ENCODE assay signal across 27 mouse cellular contexts in the genomic region with DNA sequence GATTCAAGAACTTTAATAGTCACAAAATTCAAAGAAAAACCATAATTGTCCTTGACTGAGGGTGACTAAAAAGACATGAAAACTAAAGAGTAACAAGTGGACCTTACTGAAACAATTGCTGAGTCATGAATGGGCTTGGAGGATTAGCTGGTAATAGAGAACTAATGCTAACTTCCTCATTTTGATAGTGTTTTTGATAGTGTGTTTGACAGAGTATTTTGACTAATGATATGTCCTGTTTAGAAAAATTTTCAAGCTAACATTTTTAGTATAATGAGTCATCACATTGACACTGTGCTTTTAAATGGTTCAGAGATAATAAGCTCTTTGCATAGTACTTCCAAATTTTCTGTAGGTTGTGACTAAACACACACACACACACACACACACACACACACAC. TPM values are rescaled to one million over a fixed set of nuclear protein-coding genes. Genes with fewer than 3 reads are reported as not detected.
DNase-seq lines count a peak whose midpoint lies in the region; ATAC-seq and TF ChIP-seq lines count a peak whose summit lies in the region.
"Had no signal": no experiment of that assay in that cellular context is flagged by ENCODE, and none has a peak within 500 bp of the region (broad histone marks: within the 10 kb centered on the region; RNA-seq: fewer than 3 reads in every experiment).

No protein-coding gene starts in this region.

- H3K27ac ChIP-seq in MEL (ENCODE audit: control insufficient read depth, low read depth, low read length) = peak overlapping the region; percentile 95
- H3K27ac ChIP-seq in liver, postnatal 0 days (ENCODE audit: low read depth) = no peak overlapping the region
- H3K27ac ChIP-seq: embryonic facial prominence, embryonic 15.5 days; forebrain, embryonic 10.5 days; heart, adult 2 months; hindbrain, embryonic 12.5 days had no signal

- ATAC-seq in granulocyte monocyte progenitor cell, adult 5-6 weeks (replicated peaks; ENCODE audit: poor library complexity, severe bottlenecking) = peak; percentile 87
- ATAC-seq in liver, postnatal 0 days = no peak
- ATAC-seq: activated CD4-positive, CD25-positive, alpha-beta regulatory T cell, adult 4 months; forebrain, embryonic 14.5 days; hindbrain, embryonic 16.5 days; inflammation-experienced regulatory T-cells, adult 6 months; intestine, postnatal 0 days; Patski had no signal

- H3K36me3 ChIP-seq in MEL (ENCODE audit: control insufficient read depth in 1 of 2, insufficient read depth in 2 of 2, low read length in 2 of 2) = peaks cover 0 to 12% of the 10 kb centered on the region in 2 experiments; a peak in 2 of 4 replicates
- no peaks in the 10 kb centered on the region for H3K36me3 ChIP-seq in liver, postnatal 0 days (replicated peaks; ENCODE audit: insufficient read depth, low read length)
- H3K36me3 ChIP-seq: embryonic facial prominence, embryonic 15.5 days; forebrain, embryonic 10.5 days; heart, embryonic 12.5 days; hindbrain, embryonic 12.5 days had no signal

- no peak overlapping the region for H3K4me3 ChIP-seq in MEL (ENCODE audit: control insufficient read depth in 1 of 2, insufficient read depth in 1 of 2, low read depth in 2 of 2, low read length in 2 of 2)
- H3K4me3 ChIP-seq in liver, postnatal 0 days (ENCODE audit: low read depth, low read length) = no peak overlapping the region
- H3K4me3 ChIP-seq: embryonic facial prominence, embryonic 15.5 days; erythroblast, embryonic 14.5 days; forebrain, embryonic 10.5 days; heart, adult 2 months; heart, embryonic 12.5 days; hindbrain, embryonic 12.5 days had no signal

- TF ChIP-seq CTCF in MEL (IDR thresholded peaks at IDR 0.05 in 2 of 3, conservative IDR thresholded peaks at IDR 0.05 in 1 of 3; ENCODE audit: control insufficient read depth in 1 of 3, insufficient read depth in 1 of 3, low read depth in 2 of 3, low read length in 3 of 3, poor library complexity in 1 of 3, severe bottlenecking in 1 of 3) = no peak
- no peak for TF ChIP-seq CTCF in liver, postnatal 0 days (IDR thresholded peaks at IDR 0.05; ENCODE audit: low read depth)

- peak; percentile 52 to 77 for TF ChIP-seq EP300 in MEL (IDR thresholded peaks at IDR 0.05; ENCODE audit: low read depth in 1 of 2, low read length in 2 of 2)
- no peak for TF ChIP-seq EP300 in liver, postnatal 0 days (IDR thresholded peaks at IDR 0.05; ENCODE audit: low read depth)

- peaks cover 0 to 4% of the 10 kb centered on the region in 2 experiments; a peak in 3 of 4 replicates for H3K4me1 ChIP-seq in MEL (ENCODE audit: control insufficient read depth in 1 of 2, insufficient read depth in 2 of 2, low read length in 2 of 2)
- H3K4me1 ChIP-seq in liver, postnatal 0 days (ENCODE audit: insufficient read depth) = 0 out of 2 replicates have a peak, but pooled peaks cover 5% of the 10 kb centered on the region
- H3K4me1 ChIP-seq: embryonic facial prominence, embryonic 15.5 days; forebrain, embryonic 10.5 days; heart, embryonic 12.5 days; hindbrain, embryonic 12.5 days had no signal

- peak overlapping the region; percentile 14; the same call in 1 of the 2 replicates for H3K9ac ChIP-seq in MEL (ENCODE audit: control insufficient read depth, low read depth, low read length, poor library complexity, severe bottlenecking)
- H3K9ac ChIP-seq in liver, postnatal 0 days (replicated peaks) = no peak overlapping the region
- H3K9ac ChIP-seq: embryonic facial prominence, embryonic 15.5 days; heart, embryonic 12.5 days; hindbrain, embryonic 12.5 days had no signal

- H3K4me2 ChIP-seq in liver, postnatal 0 days (ENCODE audit: low read depth, low read length) = no peak overlapping the region
- H3K4me2 ChIP-seq: embryonic facial prominence, embryonic 15.5 days; heart, embryonic 12.5 days; hindbrain, embryonic 12.5 days had no signal

- TF ChIP-seq RAD21 in MEL (IDR thresholded peaks at IDR 0.05; ENCODE audit: low read depth, low read length) = no peak

- TF ChIP-seq POLR2A in MEL (IDR thresholded peaks at IDR 0.05; ENCODE audit: control insufficient read depth in 1 of 2, insufficient read depth in 1 of 2, low read depth in 1 of 2, low read length in 2 of 2, poor library complexity in 1 of 2) = no peak

- H3K9me3 ChIP-seq in MEL (replicated peaks; ENCODE audit: insufficient read depth, low read length) = no peaks in the 10 kb centered on the region
- no peaks in the 10 kb centered on the region for H3K9me3 ChIP-seq in liver, postnatal 0 days (ENCODE audit: low read length)
- H3K9me3 ChIP-seq: embryonic facial prominence, embryonic 15.5 days; forebrain, embryonic 10.5 days; heart, embryonic 12.5 days; hindbrain, embryonic 12.5 days had no signal

- DNase-seq in A20 (ENCODE audit: low read depth, low spot score) (peak; percentile 74), MEL (ENCODE audit: low read depth, low spot score) (peak; percentile 93)
- DNase-seq in testis, postnatal 14 days (ENCODE audit: low spot score) = no peak
- no peak for DNase-seq in liver, postnatal 0 days
- no peak for DNase-seq in lung, postnatal 14 days
- DNase-seq in thymus, postnatal 25 days = no peak
- DNase-seq: adrenal gland, postnatal 14 days; cerebellum, adult 2 months; cerebellum, postnatal 10 days; embryo, embryonic 11 days; gastrocnemius, postnatal 10 days; heart, adult 2 months had no signal

- H3K79me2 ChIP-seq in MEL (ENCODE audit: control insufficient read depth, insufficient read depth, low read length, poor library complexity) = no peaks in the 10 kb centered on the region

- H3K27me3 ChIP-seq in MEL (ENCODE audit: control insufficient read depth in 1 of 2, insufficient read depth in 2 of 2, low read length in 2 of 2) = no peaks in the 10 kb centered on the region
- H3K27me3 ChIP-seq in liver, postnatal 0 days (ENCODE audit: insufficient read depth, low read length) = no peaks in the 10 kb centered on the region
- H3K27me3 ChIP-seq: embryonic facial prominence, embryonic 15.5 days; heart, embryonic 12.5 days; hindbrain, embryonic 12.5 days; Patski had no signal

TF ChIP-seq in MEL, 35 proteins besides CTCF, POLR2A, EP300 and RAD21:
- TF ChIP-seq BHLHE40 (IDR thresholded peaks at IDR 0.05; ENCODE audit: borderline replicate concordance, low read depth, low read length) (no peak), USF1 (IDR thresholded peaks at IDR 0.05; ENCODE audit: low read depth, low read length) (no peak), GABPA (IDR thresholded peaks at IDR 0.05; ENCODE audit: low read depth, low read length) (peak; percentile 89), NELFE (IDR thresholded peaks at IDR 0.05; ENCODE audit: low read depth, low read length) (no peak), SIN3A (IDR thresholded peaks at IDR 0.05; ENCODE audit: low read length) (peak; percentile 65), NRF1 (IDR thresholded peaks at IDR 0.05; ENCODE audit: insufficient read depth, low read depth, low read length, poor library complexity, severe bottlenecking) (no peak), UBTF (IDR thresholded peaks at IDR 0.05; ENCODE audit: borderline replicate concordance, insufficient read depth, low read depth, low read length) (no peak), GATA1 (IDR thresholded peaks at IDR 0.05; ENCODE audit: low read depth, low read length) (peak; percentile 51; the same call in 1 of the 2 replicates), ETS1 (IDR thresholded peaks at IDR 0.05; ENCODE audit: low read depth, low read length) (peak; percentile 85), MEF2A (IDR thresholded peaks at IDR 0.05; ENCODE audit: extremely low read depth, insufficient replicate concordance, low read depth, low read length, poor library complexity, severe bottlenecking) (no peak), MYC (IDR thresholded peaks at IDR 0.05; ENCODE audit: low read depth, low read length) (0 out of 2 replicates have a peak, but pooled peaks have one; percentile 38), ZMIZ1 (IDR thresholded peaks at IDR 0.05; ENCODE audit: low read depth, low read length) (no peak), SMC3 (IDR thresholded peaks at IDR 0.05; ENCODE audit: low read depth, low read length) (no peak), TBP (IDR thresholded peaks at IDR 0.05; ENCODE audit: low read depth, low read length) (no peak), JUND (IDR thresholded peaks at IDR 0.05; ENCODE audit: low read depth, low read length) (peak; percentile 81; the same call in 1 of the 2 replicates), MAZ (IDR thresholded peaks at IDR 0.05; ENCODE audit: low read depth, low read length) (no peak), ZC3H11A (IDR thresholded peaks at IDR 0.05; ENCODE audit: low read depth, low read length) (no peak), MAFK (IDR thresholded peaks at IDR 0.05; ENCODE audit: borderline replicate concordance, low read depth, low read length) (peak; percentile 94)

RNA-seq across cellular contexts. Expression of gene Acot12, which starts 13.4 kb away (rescaled TPM):
- not detected in 2 replicates for total RNA-seq in MEL (2012; rRNA removed)
- under 1 TPM in 1 of 2 experiments, not detected in 1; 0.06 TPM for polyA plus RNA-seq in MEL (2012; ENCODE audit: insufficient read depth in 1 of 2, insufficient read length in 2 of 2, low read depth in 1 of 2, low replicate concordance in 2 of 2, missing spikeins in 1 of 2)
- total RNA-seq in granulocyte monocyte progenitor cell, adult 5-6 weeks (2014; fragmentation: Nextera tagmentation) = not detected in 2 replicates
- total RNA-seq in granulocyte monocyte progenitor cell, adult 5-6 weeks (2017) = not detected in 2 replicates
- polyA plus RNA-seq in liver, postnatal 0 days (2015; fragmentation: Nextera tagmentation; extraction: Ambion mirVana) = 30.0 TPM in 2 replicates
- total RNA-seq: heart, adult 2 months; heart, postnatal 25 days had no signal
- polyA plus RNA-seq: activated CD4-positive, CD25-positive, alpha-beta regulatory T cell, adult 4 months; embryonic facial prominence, embryonic 11.5 days; erythroblast, embryonic 14.5 days; forebrain, embryonic 10.5 days; forebrain, embryonic 14.5 days; heart, embryonic 12.5 days; heart, embryonic 16.5 days; hindbrain, embryonic 12.5 days; inflammation-experienced regulatory T-cells, adult 6 months; Patski had no signal

Comparison
In these comparisons a context has a peak if more than half of its experiments do, and no peak if none do; other contexts are left out.
1. DNase-seq: peak in A20 (single experiment) and MEL (single experiment); none in testis, postnatal 14 days (single experiment), liver, postnatal 0 days (single experiment), lung, postnatal 14 days (single experiment) and thymus, postnatal 25 days (single experiment).